Mouse (Mus musculus) forebrain, embryonic 10.5 days (tissue): Measurements from ENCODE around the gene Rnd2. TPM values are rescaled to one million over a fixed set of nuclear protein-coding genes. Genes with fewer than 3 reads are reported as not detected.

ENCODE experiments used
- DNase-seq: peaks from one replicate; pipeline ENCODE4 v3.0.0-alpha.2; 2017; ENCODE audit warnings: low spot score; ENCODE audit errors: extremely low spot score
- H3K27ac ChIP-seq: fragments of 300-500 bp; sonication (generic); 2 replicates; pipeline ENCODE4 v1.5.1; 2016; ENCODE audit warnings: mild to moderate bottlenecking
- H3K27me3 ChIP-seq: fragments of 300-500 bp; sonication (generic); 2 replicates; pipeline ENCODE4 v1.6.1; 2016; ENCODE audit warnings: mild to moderate bottlenecking; ENCODE audit not compliant: poor library complexity, severe bottlenecking
- H3K36me3 ChIP-seq: fragments of 300-500 bp; sonication (generic); replicated peaks from 2 replicates; pipeline ENCODE4 v1.6.1; 2016; ENCODE audit warnings: mild to moderate bottlenecking, moderate library complexity
- H3K4me1 ChIP-seq: fragments of 300-500 bp; sonication (generic); 2 replicates; pipeline ENCODE4 v1.6.1; 2016
- H3K4me3 ChIP-seq: fragments of 300-500 bp; sonication (generic); 2 replicates; pipeline ENCODE4 v1.5.1; 2016; ENCODE audit warnings: mild to moderate bottlenecking, moderate library complexity
- H3K9me3 ChIP-seq: fragments of 300-500 bp; sonication (generic); 2 replicates; pipeline ENCODE4 v1.6.1; 2016; ENCODE audit warnings: mild to moderate bottlenecking, moderate library complexity
- WGBS: fragments of 180-500 bp; shearing (Covaris S2); methylation state at CpG from one replicate; pipeline ENCODE4 v1.1.7; 2016; 5-methylcytosine and 5-hydroxymethylcytosine counted together
- polyA plus RNA-seq: library from polyadenylated mRNA; unstranded; fragments of >200 nt; fragmentation: Nextera tagmentation; extraction: Ambion mirVana; gene quantifications from 2 replicates; pipeline ENCODE4 v1.2.1, GENCODE M21; 2016

The Rnd2 gene
- polyA plus RNA-seq, 1 experiment from 2014 or later: 36.9 TPM

GRCm38 (mm10) chr11:101450394-101450793, 14.4 kb upstream of the Rnd2 start:
- DNase-seq: no peak
- Histone ChIP-seq H3K36me3 (peaks cover 13% of the 10 kb centered on the region), H3K27ac (no peak overlapping the region), H3K9me3 (no peaks in the 10 kb centered on the region), H3K27me3 (no peaks in the 10 kb centered on the region), H3K4me1 (peaks cover 27% of the 10 kb centered on the region), H3K4me3 (no peak overlapping the region)
- 80% methylated on average over 3 of the region's 3 CpGs for WGBS

GRCm38 (mm10) chr11:101451536-101451935, 13.3 kb upstream of the Rnd2 start:
- no peaks in the 10 kb centered on the region for H3K27me3 ChIP-seq
- H3K27ac ChIP-seq: no peak overlapping the region
- no peak overlapping the region for H3K4me3 ChIP-seq
- 95% methylated on average over 10 of the region's 10 CpGs for WGBS
- H3K36me3 ChIP-seq: peaks cover 4% of the 10 kb centered on the region
- H3K9me3 ChIP-seq: no peaks in the 10 kb centered on the region
- H3K4me1 ChIP-seq: peaks cover 32% of the 10 kb centered on the region
- DNase-seq: no peak

GRCm38 (mm10) chr11:101452093-101452774, 12.6 kb upstream of the Rnd2 start:
- Histone ChIP-seq H3K36me3 (no peaks in the 10 kb centered on the region), H3K27me3 (no peaks in the 10 kb centered on the region), H3K27ac (no peak overlapping the region), H3K9me3 (no peaks in the 10 kb centered on the region), H3K4me1 (peaks cover 32% of the 10 kb centered on the region), H3K4me3 (no peak overlapping the region)
- no peak for DNase-seq
- 79% methylated on average over 10 of the region's 10 CpGs for WGBS

GRCm38 (mm10) chr11:101454702-101455101, 10.1 kb upstream of the Rnd2 start:
- peaks cover 40% of the 10 kb centered on the region for H3K4me1 ChIP-seq
- 45% methylated on average over 6 of the region's 6 CpGs for WGBS
- DNase-seq: no peak
- H3K27me3 ChIP-seq: no peaks in the 10 kb centered on the region
- H3K4me3 ChIP-seq: no peak overlapping the region
- peak overlapping the region; percentile 3; the same call in 1 of the 2 replicates for H3K27ac ChIP-seq
- H3K36me3 ChIP-seq: peaks cover 18% of the 10 kb centered on the region
- H3K9me3 ChIP-seq: no peaks in the 10 kb centered on the region

- peaks cover 27% of the 10 kb centered on the region for H3K36me3 ChIP-seq
- DNase-seq: no peak
- H3K27ac ChIP-seq: no peak overlapping the region
- 93% methylated on average over 7 of the region's 7 CpGs for WGBS
- H3K9me3 ChIP-seq: no peaks in the 10 kb centered on the region
- H3K4me1 ChIP-seq: peaks cover 48% of the 10 kb centered on the region
- H3K27me3 ChIP-seq: no peaks in the 10 kb centered on the region
- H3K4me3 ChIP-seq: no peak overlapping the region
Measured at GRCm38 (mm10) chr11:101455627-101456026, 9.2 kb upstream of the Rnd2 start.

- Histone ChIP-seq H3K9me3 (no peaks in the 10 kb centered on the region), H3K4me1 (peaks cover 52% of the 10 kb centered on the region), H3K4me3 (no peak overlapping the region), H3K36me3 (peaks cover 42% of the 10 kb centered on the region), H3K27ac (0 out of 2 replicates have a peak overlapping the region, but pooled peaks have one; percentile 12), H3K27me3 (no peaks in the 10 kb centered on the region)
- no peak for DNase-seq
- WGBS: 94% methylated on average over 9 of the region's 9 CpGs
Measured at GRCm38 (mm10) chr11:101457631-101458030, 7.2 kb upstream of the Rnd2 start.

- WGBS: 87% methylated on average over 12 of the region's 12 CpGs
- Histone ChIP-seq H3K27ac (no peak overlapping the region), H3K27me3 (no peaks in the 10 kb centered on the region), H3K4me3 (no peak overlapping the region), H3K36me3 (peaks cover 42% of the 10 kb centered on the region), H3K4me1 (peaks cover 57% of the 10 kb centered on the region), H3K9me3 (no peaks in the 10 kb centered on the region)
- DNase-seq: no peak
Measured at GRCm38 (mm10) chr11:101458217-101458616, 6.6 kb upstream of the Rnd2 start.

GRCm38 (mm10) chr11:101459716-101460115, 5.1 kb upstream of the Rnd2 start:
- DNase-seq: no peak
- Histone ChIP-seq H3K27me3 (peaks cover 7% of the 10 kb centered on the region; the same call in 1 of the 2 replicates), H3K36me3 (peaks cover 42% of the 10 kb centered on the region), H3K27ac (peak overlapping the region; percentile 60; the same call in 1 of the 2 replicates), H3K4me1 (peaks cover 65% of the 10 kb centered on the region), H3K9me3 (no peaks in the 10 kb centered on the region), H3K4me3 (peak overlapping the region; percentile 12; the same call in 1 of the 2 replicates)
- 40% methylated on average over 6 of the region's 6 CpGs for WGBS

GRCm38 (mm10) chr11:101460321-101460720, 4.5 kb upstream of the Rnd2 start:
- Histone ChIP-seq H3K36me3 (peaks cover 42% of the 10 kb centered on the region), H3K27me3 (peaks cover 13% of the 10 kb centered on the region; the same call in 1 of the 2 replicates), H3K9me3 (no peaks in the 10 kb centered on the region), H3K4me3 (no peak overlapping the region), H3K27ac (peak overlapping the region; percentile 60; the same call in 1 of the 2 replicates), H3K4me1 (peaks cover 66% of the 10 kb centered on the region)
- no peak for DNase-seq
- 87% methylated on average over 15 of the region's 15 CpGs for WGBS

GRCm38 (mm10) chr11:101462141-101462540, 2.7 kb upstream of the Rnd2 start:
- WGBS: 88% methylated on average over 14 of the region's 14 CpGs
- H3K4me1 ChIP-seq: peaks cover 78% of the 10 kb centered on the region

GRCm38 (mm10) chr11:101462583-101463440, 2.0 kb upstream of the Rnd2 start:
- no peaks in the 10 kb centered on the region for H3K9me3 ChIP-seq
- peak overlapping the region; percentile 75 for H3K27ac ChIP-seq
- H3K27me3 ChIP-seq: peaks cover 29% of the 10 kb centered on the region
- peaks cover 85% of the 10 kb centered on the region for H3K4me1 ChIP-seq
- no peak for DNase-seq
- peak overlapping the region; percentile 26 for H3K4me3 ChIP-seq
- peaks cover 42% of the 10 kb centered on the region for H3K36me3 ChIP-seq
- WGBS: 46% methylated on average over 13 of the region's 13 CpGs

More at GRCm38 (mm10) chr11:101462141-101462540, 2.7 kb upstream of the Rnd2 start:
- Histone ChIP-seq H3K36me3 (peaks cover 42% of the 10 kb centered on the region), H3K4me3 (peak overlapping the region; percentile 26), H3K27ac (peak overlapping the region; percentile 75), H3K27me3 (peaks cover 28% of the 10 kb centered on the region), H3K9me3 (no peaks in the 10 kb centered on the region)
- no peak for DNase-seq

- Histone ChIP-seq H3K4me3 (peak overlapping the region; percentile 83), H3K9me3 (no peaks in the 10 kb centered on the region), H3K4me1 (peaks cover 87% of the 10 kb centered on the region), H3K27me3 (peaks cover 42% of the 10 kb centered on the region), H3K27ac (peak overlapping the region; percentile 83), H3K36me3 (peaks cover 18% of the 10 kb centered on the region)
- WGBS: under 1% methylated on average over 51 of the region's 51 CpGs
- DNase-seq: peak; percentile 58
Measured at GRCm38 (mm10) chr11:101465101-101465868, 486 bp downstream of the Rnd2 start.
